In the genomic region with DNA sequence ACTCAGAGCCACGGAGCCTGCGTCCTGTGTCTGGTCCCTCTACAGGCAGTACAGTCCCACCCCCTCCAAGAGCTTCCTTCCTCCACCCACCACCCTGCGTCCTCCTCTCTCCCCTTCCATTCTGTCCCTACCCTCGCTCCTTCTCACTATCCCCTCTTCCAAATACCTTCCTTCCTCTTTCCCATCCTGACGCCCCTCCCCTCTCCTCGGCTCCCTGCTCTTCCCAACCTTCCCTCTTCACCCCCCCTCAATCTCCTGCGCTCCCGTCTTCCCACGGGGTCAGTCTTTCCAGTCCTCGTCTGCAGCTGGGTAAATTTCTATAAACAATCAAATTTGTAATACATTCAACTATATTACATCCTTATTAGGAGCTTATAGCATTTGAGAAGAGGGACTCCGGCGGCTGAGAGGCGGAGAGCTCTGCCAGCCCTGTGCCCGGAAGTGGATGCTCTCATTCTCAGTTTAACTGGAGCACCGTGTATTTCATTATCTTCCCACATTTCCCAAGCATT, we compare ENCODE assay signal across 9 mouse cellular contexts. TPM values are rescaled to one million over a fixed set of nuclear protein-coding genes. Genes with fewer than 3 reads are reported as not detected.
A peak's percentile ranks its signal among the peaks of the same experiment; 100 is the strongest.
DNase-seq lines count a peak whose midpoint lies in the region; ATAC-seq and TF ChIP-seq lines count a peak whose summit lies in the region.
"Had no signal": no experiment of that assay in that cellular context is flagged by ENCODE, and none has a peak within 500 bp of the region (broad histone marks: within the 10 kb centered on the region; RNA-seq: fewer than 3 reads in every experiment).

No protein-coding gene starts in this region.

- no peaks in the 10 kb centered on the region for H3K9me3 ChIP-seq in heart, embryonic 14.5 days (ENCODE audit: control insufficient read depth, low read length)
- H3K9me3 ChIP-seq in hindbrain, embryonic 13.5 days, result no peaks in the 10 kb centered on the region
- no peaks in the 10 kb centered on the region for H3K9me3 ChIP-seq in midbrain, embryonic 15.5 days

- no peak for TF ChIP-seq CTCF in brain, embryonic 14.5 days (IDR thresholded peaks at IDR 0.05; ENCODE audit: borderline replicate concordance, extremely low read depth, insufficient read depth, insufficient read length)

- H3K4me1 ChIP-seq in heart, embryonic 14.5 days (ENCODE audit: control insufficient read depth in 2 of 2, insufficient read depth in 2 of 2, low read length in 2 of 2), result peaks cover 0 to 3% of the 10 kb centered on the region in 2 experiments; a peak in 2 of 4 replicates
- peaks cover 20% of the 10 kb centered on the region for H3K4me1 ChIP-seq in hindbrain, embryonic 13.5 days (replicated peaks)
- H3K4me1 ChIP-seq in midbrain, embryonic 15.5 days, result peaks cover 15% of the 10 kb centered on the region

- H3K36me3 ChIP-seq in heart, embryonic 14.5 days (ENCODE audit: control insufficient read depth, insufficient read depth, low read length), result no peaks in the 10 kb centered on the region
- H3K36me3 ChIP-seq in hindbrain, embryonic 13.5 days, result no peaks in the 10 kb centered on the region
- no peaks in the 10 kb centered on the region for H3K36me3 ChIP-seq in midbrain, embryonic 15.5 days (replicated peaks)

- peak overlapping the region; percentile 41; the same call in 1 of the 2 replicates for H3K9ac ChIP-seq in heart, embryonic 14.5 days (ENCODE audit: low read length)
- 0 out of 2 replicates have a peak overlapping the region, but pooled peaks have one; percentile 16 for H3K9ac ChIP-seq in hindbrain, embryonic 13.5 days
- H3K9ac ChIP-seq in midbrain, embryonic 15.5 days, result no peak overlapping the region

- intact Hi-C loops in heart, postnatal 14 days (cut with DNase I), result no loop called here

- TF ChIP-seq POLR2A in brain, embryonic 14.5 days (IDR thresholded peaks at IDR 0.05; ENCODE audit: borderline replicate concordance, extremely low read depth, insufficient read depth, insufficient read length, poor library complexity, severe bottlenecking), result no peak

- H3K4me3 ChIP-seq in heart, embryonic 14.5 days (ENCODE audit: control insufficient read depth in 1 of 2, insufficient read depth in 1 of 2, low read depth in 1 of 2, low read length in 2 of 2), result peak overlapping the region; percentile 23 to 32
- peak overlapping the region; percentile 7 for H3K4me3 ChIP-seq in hindbrain, embryonic 13.5 days
- H3K4me3 ChIP-seq in midbrain, embryonic 15.5 days, result peak overlapping the region; percentile 25

- no peak overlapping the region for H3K27ac ChIP-seq in heart, embryonic 14.5 days (replicated peaks in 1 of 2; ENCODE audit: control insufficient read depth in 1 of 2, insufficient read depth in 1 of 2, low read depth in 2 of 2, low read length in 2 of 2)
- H3K27ac ChIP-seq in hindbrain, embryonic 13.5 days, result peak overlapping the region; percentile 49
- no peak overlapping the region for H3K27ac ChIP-seq in midbrain, embryonic 15.5 days

- 14% methylated on average over 15 of the region's 15 CpGs for WGBS in heart, embryonic 14.5 days
- 24% methylated on average over 15 of the region's 15 CpGs for whole genome bisulfite sequencing in hindbrain, embryonic 13.5 days
- 16% methylated on average over 15 of the region's 15 CpGs for WGBS in midbrain, embryonic 15.5 days

- DNase-seq in heart, postnatal 14 days, result no peak
- peak; percentile 26 for DNase-seq in brain, embryonic 14.5 days (ENCODE audit: low read depth)
- DNase-seq in ovary, postnatal 10 days (ENCODE audit: low spot score), result no peak
- DNase-seq in thymus, postnatal 36 days, result no peak
- DNase-seq in urinary bladder, postnatal 14 days (ENCODE audit: low spot score), result no peak
- DNase-seq: adrenal gland, postnatal 36 days had no signal

- 0 out of 2 replicates have a peak, but pooled peaks have one; percentile 9 for ATAC-seq in heart, embryonic 14.5 days (ENCODE audit: insufficient number of reproducible peaks, insufficient read depth, low FRiP score, low read depth)
- ATAC-seq in hindbrain, embryonic 13.5 days (ENCODE audit: low FRiP score), result no peak; the same call in 1 of the 2 replicates
- ATAC-seq in midbrain, embryonic 15.5 days (replicated peaks), result 0 out of 2 replicates have a peak, but pooled peaks have one; percentile 60

- peak overlapping the region; percentile 62 for H3K4me2 ChIP-seq in heart, embryonic 14.5 days (ENCODE audit: low read length)
- H3K4me2 ChIP-seq in hindbrain, embryonic 13.5 days, result peak overlapping the region; percentile 44
- peak overlapping the region; percentile 50 for H3K4me2 ChIP-seq in midbrain, embryonic 15.5 days

- peaks cover 13% of the 10 kb centered on the region; the same call in 1 of the 2 replicates for H3K27me3 ChIP-seq in heart, embryonic 14.5 days (ENCODE audit: control insufficient read depth, insufficient read depth, low read length)
- H3K27me3 ChIP-seq in hindbrain, embryonic 13.5 days, result peaks cover 9% of the 10 kb centered on the region; the same call in 1 of the 2 replicates
- H3K27me3 ChIP-seq in midbrain, embryonic 15.5 days (replicated peaks), result no peaks in the 10 kb centered on the region

RNA-seq across cellular contexts. Expression of a gene that starts 22.9 kb away (rescaled TPM):
- polyA plus RNA-seq in heart, embryonic 14.5 days (2014; fragmentation: Nextera tagmentation; extraction: Ambion mirVana), result 1.2 and 3.0 TPM in 2 replicates
- total RNA-seq in heart, postnatal 14 days (2021), result 1 to 10 TPM; 1.1 to 2.0 TPM
- polyA plus RNA-seq in brain, embryonic 14.5 days (2012; rRNA removed), result 17.2 and 42.3 TPM in 2 replicates
- polyA plus RNA-seq in hindbrain, embryonic 13.5 days (2015; fragmentation: Nextera tagmentation; extraction: Ambion mirVana), result 41.4 and 45.5 TPM in 2 replicates
- polyA plus RNA-seq in midbrain, embryonic 15.5 days (2015; fragmentation: Nextera tagmentation; extraction: Ambion mirVana), result 14.0 and 15.4 TPM in 2 replicates

RNA-seq across cellular contexts. Expression of a gene that starts 56.3 kb away (rescaled TPM):
- polyA plus RNA-seq in heart, embryonic 14.5 days (2014; fragmentation: Nextera tagmentation; extraction: Ambion mirVana), result 269 and 291 TPM in 2 replicates
- total RNA-seq in heart, postnatal 14 days (2021), result 100 to 1,000 TPM; 338 to 341 TPM
- polyA plus RNA-seq in brain, embryonic 14.5 days (2012; rRNA removed), result 172 and 205 TPM in 2 replicates
- 175 and 186 TPM in 2 replicates for polyA plus RNA-seq in hindbrain, embryonic 13.5 days (2015; fragmentation: Nextera tagmentation; extraction: Ambion mirVana)
- 166 and 185 TPM in 2 replicates for polyA plus RNA-seq in midbrain, embryonic 15.5 days (2015; fragmentation: Nextera tagmentation; extraction: Ambion mirVana)
